Mouse (Mus musculus) mammary gland, adult 2 months (tissue): ENCODE data around the gene Mpi. TPM values are rescaled to one million over a fixed set of nuclear protein-coding genes. Genes with fewer than 3 reads are reported as not detected.

ENCODE experiments used
- polyA plus RNA-seq: library from polyadenylated mRNA; depleted of rRNA; stranded (reverse); fragments of >200 nt; gene quantifications from 2 replicates; pipeline ENCODE4 v1.2.3, GENCODE M21; 2012; ENCODE audit warnings: low replicate concordance; rRNA removed

Gene Mpi
- polyA plus RNA-seq = 27.1 and 70.1 TPM in 2 replicates

GRCm38 (mm10) chr9:57552139-57552887 is at the start of gene Mpi:
Mpi (minus strand) TSS chr9:57552763.

GRCm38 (mm10) chr9:57589224-57590126 is 36.9 kb upstream of the Mpi start, which contains the start of gene Ulk3:
Ulk3 (plus strand) TSS chr9:57589452.

GRCm38 (mm10) chr9:57560861-57561710 is 8.5 kb upstream of the Mpi start, which contains the start of gene Scamp2:
Scamp2 (plus strand) TSS chr9:57560943.

GRCm38 (mm10) chr9:57537044-57537727 is 15.4 kb downstream of the Mpi start, which contains the start of gene Fam219b:
Fam219b (plus strand) TSS chr9:57537528.

GRCm38 (mm10) chr9:57521056-57521911 is 31.3 kb downstream of the Mpi start, which contains the start of gene Cox5a:
Cox5a (plus strand) TSS chr9:57521274.

GRCm38 (mm10) chr9:57503622-57504380 is 48.8 kb downstream of the Mpi start, which contains the start of gene Rpp25:
Rpp25 (plus strand) TSS chr9:57504026.

Other genes with a start within 250 kb of the Mpi start
- gene Ppcdc, start 112.6 kb downstream of the Mpi start, polyA plus RNA-seq = 45.4 and 59.9 TPM in 2 replicates
- gene Scamp5, start 84.7 kb downstream of the Mpi start, polyA plus RNA-seq = 24.2 and 33.0 TPM in 2 replicates
- gene Rpp25, start 48.7 kb downstream of the Mpi start, polyA plus RNA-seq = 0.88 and 1.3 TPM in 2 replicates
- gene Cox5a, start 31.5 kb downstream of the Mpi start, polyA plus RNA-seq = 532 and 565 TPM in 2 replicates
- 6.0 and 28.5 TPM in 2 replicates for gene Fam219b, start 15.2 kb downstream of the Mpi start, polyA plus RNA-seq
- gene Scamp2, start 8.2 kb upstream of the Mpi start, polyA plus RNA-seq = 119 and 132 TPM in 2 replicates
- gene Ulk3, start 36.7 kb upstream of the Mpi start, polyA plus RNA-seq = 38.7 and 43.9 TPM in 2 replicates
- gene Cplx3, start 53.5 kb upstream of the Mpi start, polyA plus RNA-seq = not detected in 2 replicates
- 0.26 and 0.37 TPM in 2 replicates for gene Lman1l, start 68.0 kb upstream of the Mpi start, polyA plus RNA-seq
- 70.4 and 149 TPM in 2 replicates for gene Csk, start 100.9 kb upstream of the Mpi start, polyA plus RNA-seq
- 3.1 TPM in 1 of 2 replicates, not detected in the other for gene Cyp1a2, start 130.9 kb upstream of the Mpi start, polyA plus RNA-seq
- 0.69 and 1.1 TPM in 2 replicates for gene Cyp1a1, start 135.2 kb upstream of the Mpi start, polyA plus RNA-seq
- gene Edc3, start 155.8 kb upstream of the Mpi start, polyA plus RNA-seq = 11.0 and 14.9 TPM in 2 replicates
- 82.5 and 138 TPM in 2 replicates for gene Clk3, start 213.1 kb upstream of the Mpi start, polyA plus RNA-seq